In the genomic region with DNA sequence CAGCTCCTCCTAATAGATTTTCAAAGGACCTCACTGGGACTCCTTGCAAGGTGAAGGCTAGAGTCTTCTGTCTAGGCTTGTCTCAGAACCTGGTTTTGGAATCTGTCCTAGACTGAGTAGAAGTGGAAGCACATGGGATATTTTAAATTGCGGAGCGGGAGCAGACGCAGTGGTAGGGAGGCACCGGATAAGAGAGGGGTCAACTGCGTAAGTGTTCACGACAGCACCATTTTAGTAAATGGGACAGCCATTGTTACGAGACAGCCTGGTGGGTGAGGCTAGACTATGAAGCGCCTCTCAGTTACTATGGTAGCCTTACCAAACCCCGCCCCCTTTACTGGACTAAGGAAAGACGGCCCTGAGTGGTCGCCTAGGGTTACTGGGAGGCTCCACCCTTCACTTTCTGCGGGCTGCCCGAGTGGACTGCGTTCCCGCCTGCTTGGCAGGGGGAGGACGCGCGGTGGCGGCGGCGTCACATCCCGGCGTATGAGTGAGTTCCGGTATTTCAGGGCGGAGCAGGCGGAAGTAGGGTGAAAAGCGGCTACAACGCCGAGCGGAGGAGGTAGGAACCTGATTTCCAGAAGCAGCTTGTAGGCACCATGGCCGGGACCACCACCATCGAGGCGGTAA, we compare ENCODE assay signal across 8 mouse cellular contexts. TPM values are rescaled to one million over a fixed set of nuclear protein-coding genes. Genes with fewer than 3 reads are reported as not detected.
DNase-seq lines count a peak whose midpoint lies in the region; ATAC-seq lines count a peak whose summit lies in the region.

No protein-coding gene starts in this region.

- H3K4me2 ChIP-seq in intestine, embryonic 14.5 days (ENCODE audit: low read length): peak overlapping the region; percentile 56

- 0 out of 2 replicates have a peak, but pooled peaks cover 4% of the 10 kb centered on the region for H3K36me3 ChIP-seq in intestine, embryonic 14.5 days (ENCODE audit: control insufficient read depth, insufficient read depth, low read length)

- peak overlapping the region; percentile 99 for H3K27ac ChIP-seq in intestine, embryonic 14.5 days (ENCODE audit: low read depth)

- ATAC-seq in intestine, embryonic 14.5 days (replicated peaks; ENCODE audit: low FRiP score, low TSS enrichment, low read depth): peak; percentile 91

- peak overlapping the region; percentile 86 for H3K9ac ChIP-seq in intestine, embryonic 14.5 days (ENCODE audit: low read length)

- H3K4me3 ChIP-seq in intestine, embryonic 14.5 days (ENCODE audit: low read depth, low read length): peak overlapping the region; percentile 73

- H3K9me3 ChIP-seq in intestine, embryonic 14.5 days (ENCODE audit: control insufficient read depth, low read length): no peaks in the 10 kb centered on the region

- peak; percentile 83 to 87 for DNase-seq in adrenal gland, adult 18-20 months (ENCODE audit: low spot score in 2 of 2)
- peak; percentile 99 for DNase-seq in embryo, embryonic 11 days
- DNase-seq in gastrocnemius, postnatal 25 days: peak; percentile 94
- DNase-seq in intestine, embryonic 14.5 days (ENCODE audit: low spot score): peak; percentile 94
- peak; percentile 91 to 95 for DNase-seq in left cerebral cortex, postnatal 14 days (ENCODE audit: low spot score in 2 of 2)
- DNase-seq in mesoderm, embryonic 11.5 days (ENCODE audit: low read depth, low spot score): peak; percentile 97
- peak; percentile 85 to 93 for DNase-seq in right cerebral cortex, postnatal 36 days (ENCODE audit: low spot score in 2 of 2)
- peak; percentile 99 for DNase-seq in yolk sac, embryonic 10.5 days (ENCODE audit: low spot score)

- WGBS in intestine, embryonic 14.5 days: 0% methylated on average over 33 of the region's 33 CpGs

- peaks cover 43% of the 10 kb centered on the region for H3K4me1 ChIP-seq in intestine, embryonic 14.5 days (replicated peaks; ENCODE audit: control insufficient read depth, insufficient read depth, low read length)

- intact Hi-C loops in left cerebral cortex, postnatal 14 days (cut with DNase I): loop anchor here (5.0 to 10.0 kb wide), 2 partner anchors 127 to 304 kb away; a partner anchor contains a TSS

- H3K27me3 ChIP-seq in intestine, embryonic 14.5 days (replicated peaks; ENCODE audit: control insufficient read depth, insufficient read depth, low read length): no peaks in the 10 kb centered on the region

RNA-seq across cellular contexts. Expression of a gene that starts 6.8 kb away (rescaled TPM):
- 100 to 1,000 TPM; 169 to 191 TPM for total RNA-seq in adrenal gland, adult 18-20 months (2021)
- 100 to 1,000 TPM; 133 to 716 TPM for total RNA-seq in gastrocnemius, postnatal 25 days (2021)
- polyA plus RNA-seq in intestine, embryonic 14.5 days (2014; fragmentation: Nextera tagmentation; extraction: Ambion mirVana): 574 and 579 TPM in 2 replicates
- total RNA-seq in left cerebral cortex, postnatal 14 days (2021): 100 to 1,000 TPM; 220 to 223 TPM

RNA-seq across cellular contexts. Expression of a gene that starts 24.7 kb away (rescaled TPM):
- under 1 TPM; 0.48 to 0.53 TPM for total RNA-seq in adrenal gland, adult 18-20 months (2021)
- under 1 TPM; 0.05 to 0.08 TPM for total RNA-seq in gastrocnemius, postnatal 25 days (2021)
- polyA plus RNA-seq in intestine, embryonic 14.5 days (2014; fragmentation: Nextera tagmentation; extraction: Ambion mirVana): 0.50 and 0.53 TPM in 2 replicates
- total RNA-seq in left cerebral cortex, postnatal 14 days (2021): under 1 TPM; 0.38 to 0.55 TPM

RNA-seq across cellular contexts. Expression of a gene that starts 26.8 kb away (rescaled TPM):
- 100 to 1,000 TPM; 142 to 156 TPM for total RNA-seq in adrenal gland, adult 18-20 months (2021)
- 10 to 100 TPM; 79.1 to 79.3 TPM for total RNA-seq in gastrocnemius, postnatal 25 days (2021)
- 214 and 227 TPM in 2 replicates for polyA plus RNA-seq in intestine, embryonic 14.5 days (2014; fragmentation: Nextera tagmentation; extraction: Ambion mirVana)
- total RNA-seq in left cerebral cortex, postnatal 14 days (2021): 100 to 1,000 TPM; 191 to 205 TPM

RNA-seq across cellular contexts. Expression of a gene that starts 27.8 kb away (rescaled TPM):
- 10 to 100 TPM; 88.2 to 89.0 TPM for total RNA-seq in adrenal gland, adult 18-20 months (2021)
- total RNA-seq in gastrocnemius, postnatal 25 days (2021): 10 to 100 TPM; 84.1 to 84.9 TPM
- polyA plus RNA-seq in intestine, embryonic 14.5 days (2014; fragmentation: Nextera tagmentation; extraction: Ambion mirVana): 166 and 175 TPM in 2 replicates
- total RNA-seq in left cerebral cortex, postnatal 14 days (2021): 10 to 100 TPM; 77.2 to 78.1 TPM

Comparison
In these comparisons a context has a peak if more than half of its experiments do, and no peak if none do; other contexts are left out.
1. Peak in every context shown above with its lines: DNase-seq, ATAC-seq, H3K4me3 ChIP-seq and H3K27ac ChIP-seq.